ENCODE assay signal across 9 mouse cellular contexts in the genomic region with DNA sequence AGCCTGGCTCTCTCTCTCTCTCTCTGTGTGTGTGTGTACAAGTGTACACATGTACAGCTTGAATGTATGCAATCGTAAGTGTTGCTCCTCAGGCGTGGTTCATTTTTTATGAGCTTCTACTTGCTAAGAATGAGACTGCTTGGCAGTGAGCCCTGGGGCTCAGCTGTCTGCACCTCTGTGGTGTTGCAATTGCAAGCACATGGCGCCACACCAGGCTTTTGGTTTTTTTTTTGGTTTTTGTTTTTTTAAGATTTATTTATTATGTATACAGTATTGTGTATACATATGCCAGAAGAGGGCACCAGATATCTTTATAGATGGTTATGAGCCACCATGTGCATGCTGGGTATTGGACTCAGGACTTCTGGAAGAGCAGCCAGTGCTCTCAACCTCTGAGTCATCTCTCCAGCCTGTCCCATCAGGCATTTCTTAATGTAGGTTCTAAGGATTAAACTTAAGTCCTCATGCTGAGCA. TPM values are rescaled to one million over a fixed set of nuclear protein-coding genes. Genes with fewer than 3 reads are reported as not detected.
A peak's percentile ranks its signal among the peaks of the same experiment; 100 is the strongest.
DNase-seq lines count a peak whose midpoint lies in the region; ATAC-seq and TF ChIP-seq lines count a peak whose summit lies in the region.
"Had no signal": no experiment of that assay in that cellular context is flagged by ENCODE, and none has a peak within 500 bp of the region (broad histone marks: within the 10 kb centered on the region; RNA-seq: fewer than 3 reads in every experiment).

No protein-coding gene starts in this region.

- 52% methylated on average over 3 of the region's 3 CpGs for WGBS in lung, adult 2 months
- 72% methylated on average over 3 of the region's 3 CpGs for WGBS in hindbrain, embryonic 14.5 days

- no peak overlapping the region for H3K4me3 ChIP-seq in lung, adult 2 months (replicated peaks; ENCODE audit: extremely low read depth, low read depth, low read length)
- no peak overlapping the region for H3K4me3 ChIP-seq in hindbrain, embryonic 14.5 days (replicated peaks; ENCODE audit: low read length)
- H3K4me3 ChIP-seq: kidney, embryonic 15.5 days had no signal

- no peak overlapping the region for H3K9ac ChIP-seq in hindbrain, embryonic 14.5 days
- H3K9ac ChIP-seq: kidney, embryonic 15.5 days had no signal

- intact Hi-C loops in heart, postnatal 14 days (cut with DNase I): no loop called here

- no peaks in the 10 kb centered on the region for H3K36me3 ChIP-seq in hindbrain, embryonic 14.5 days (replicated peaks; ENCODE audit: control insufficient read depth, insufficient read depth)
- H3K36me3 ChIP-seq: kidney, embryonic 15.5 days had no signal

- H3K27me3 ChIP-seq in hindbrain, embryonic 14.5 days (ENCODE audit: control insufficient read depth, insufficient read depth, low read length): no peaks in the 10 kb centered on the region
- H3K27me3 ChIP-seq: kidney, embryonic 15.5 days had no signal

- TF ChIP-seq CTCF in lung, adult 2 months (IDR thresholded peaks at IDR 0.05; ENCODE audit: insufficient read depth, low read length): no peak
- TF ChIP-seq CTCF in brain, embryonic 14.5 days (IDR thresholded peaks at IDR 0.05; ENCODE audit: borderline replicate concordance, extremely low read depth, insufficient read depth, insufficient read length): no peak

- H3K4me2 ChIP-seq in hindbrain, embryonic 14.5 days (replicated peaks): no peak overlapping the region
- H3K4me2 ChIP-seq: kidney, embryonic 15.5 days had no signal

- ATAC-seq in hindbrain, embryonic 14.5 days (ENCODE audit: low FRiP score): no peak

- TF ChIP-seq POLR2A in lung, adult 2 months (IDR thresholded peaks at IDR 0.05; ENCODE audit: borderline replicate concordance, extremely low read depth, low read depth, low read length): no peak
- no peak for TF ChIP-seq POLR2A in brain, embryonic 14.5 days (IDR thresholded peaks at IDR 0.05; ENCODE audit: borderline replicate concordance, extremely low read depth, insufficient read depth, insufficient read length, poor library complexity, severe bottlenecking)

- H3K27ac ChIP-seq in hindbrain, embryonic 14.5 days: no peak overlapping the region
- H3K27ac ChIP-seq: kidney, embryonic 15.5 days had no signal

- H3K4me1 ChIP-seq in lung, adult 2 months (ENCODE audit: control insufficient read depth, insufficient read depth, low read length): no peaks in the 10 kb centered on the region
- H3K4me1 ChIP-seq in hindbrain, embryonic 14.5 days (replicated peaks; ENCODE audit: control insufficient read depth, insufficient read depth, low read length): no peaks in the 10 kb centered on the region
- H3K4me1 ChIP-seq: kidney, embryonic 15.5 days had no signal

- DNase-seq in lung, adult 18-20 months: peak; percentile 49 to 67
- no peak for DNase-seq in lung, adult 2 months
- DNase-seq in brain, embryonic 14.5 days (ENCODE audit: low read depth): peak; percentile 58
- peak; percentile 76 to 78 for DNase-seq in heart, postnatal 14 days
- peak; percentile 71 for DNase-seq in skeletal muscle tissue, adult 2 months (ENCODE audit: low read depth, low spot score)
- DNase-seq in hindbrain, embryonic 14.5 days (ENCODE audit: low spot score): no peak
- no peak for DNase-seq in embryo, embryonic 10.5 days (ENCODE audit: low spot score)
- DNase-seq in frontal cortex, adult 2 months (ENCODE audit: extremely low spot score in 1 of 2, low spot score in 1 of 2): no peak

- H3K9me3 ChIP-seq in hindbrain, embryonic 14.5 days (ENCODE audit: control insufficient read depth, low read length): no peaks in the 10 kb centered on the region
- H3K9me3 ChIP-seq: kidney, embryonic 15.5 days had no signal

RNA-seq across cellular contexts. Expression of a gene that starts 5.7 kb away (rescaled TPM):
- 8.0 and 15.1 TPM in 2 replicates for polyA plus RNA-seq in lung, adult 2 months (2012; rRNA removed)
- polyA plus RNA-seq in brain, embryonic 14.5 days (2012; rRNA removed): 0.57 and 0.66 TPM in 2 replicates
- 1 to 10 TPM; 8.0 to 9.6 TPM for total RNA-seq in heart, postnatal 14 days (2021)
- polyA plus RNA-seq in hindbrain, embryonic 14.5 days (2014; fragmentation: Nextera tagmentation; extraction: Ambion mirVana): 0.61 and 1.0 TPM in 2 replicates
- 2.5 and 3.3 TPM in 2 replicates for polyA plus RNA-seq in frontal cortex, adult 2 months (2012; rRNA removed)

RNA-seq across cellular contexts. Expression of a gene that starts 23.7 kb away (rescaled TPM):
- 5.4 and 8.3 TPM in 2 replicates for polyA plus RNA-seq in lung, adult 2 months (2012; rRNA removed)
- 17.3 and 18.4 TPM in 2 replicates for polyA plus RNA-seq in brain, embryonic 14.5 days (2012; rRNA removed)
- 10 to 100 TPM; 17.3 to 19.6 TPM for total RNA-seq in heart, postnatal 14 days (2021)
- polyA plus RNA-seq in hindbrain, embryonic 14.5 days (2014; fragmentation: Nextera tagmentation; extraction: Ambion mirVana): 12.3 and 13.8 TPM in 2 replicates
- 25.0 and 26.1 TPM in 2 replicates for polyA plus RNA-seq in frontal cortex, adult 2 months (2012; rRNA removed)

RNA-seq across cellular contexts. Expression of a gene that starts 24.3 kb away (rescaled TPM):
- polyA plus RNA-seq in lung, adult 2 months (2012; rRNA removed): 3.8 and 5.2 TPM in 2 replicates
- 5.5 and 5.9 TPM in 2 replicates for polyA plus RNA-seq in brain, embryonic 14.5 days (2012; rRNA removed)
- total RNA-seq in heart, postnatal 14 days (2021): 10 to 100 TPM in 1 of 2 experiments, 1 to 10 TPM in 1; 9.3 to 10.1 TPM
- polyA plus RNA-seq in hindbrain, embryonic 14.5 days (2014; fragmentation: Nextera tagmentation; extraction: Ambion mirVana): 4.9 and 5.3 TPM in 2 replicates
- 7.1 and 7.8 TPM in 2 replicates for polyA plus RNA-seq in frontal cortex, adult 2 months (2012; rRNA removed)

RNA-seq across cellular contexts. Expression of a gene that starts 40.2 kb away (rescaled TPM):
- polyA plus RNA-seq in lung, adult 2 months (2012; rRNA removed): not detected in 2 replicates
- polyA plus RNA-seq in brain, embryonic 14.5 days (2012; rRNA removed): not detected in 2 replicates
- total RNA-seq in heart, postnatal 14 days (2021): not detected
- not detected in 2 replicates for polyA plus RNA-seq in hindbrain, embryonic 14.5 days (2014; fragmentation: Nextera tagmentation; extraction: Ambion mirVana)
- not detected in 2 replicates for polyA plus RNA-seq in frontal cortex, adult 2 months (2012; rRNA removed)
- polyA plus RNA-seq: kidney, embryonic 15.5 days had no signal

Comparison
In these comparisons a context has a peak if more than half of its experiments do, and no peak if none do; other contexts are left out.
1. DNase-seq: peak in lung, adult 18-20 months (2 of 2), brain, embryonic 14.5 days (single experiment), heart, postnatal 14 days (2 of 2) and skeletal muscle tissue, adult 2 months (single experiment); none in lung, adult 2 months (single experiment), hindbrain, embryonic 14.5 days (single experiment), embryo, embryonic 10.5 days (single experiment) and frontal cortex, adult 2 months (0 of 2).